In the genomic region with DNA sequence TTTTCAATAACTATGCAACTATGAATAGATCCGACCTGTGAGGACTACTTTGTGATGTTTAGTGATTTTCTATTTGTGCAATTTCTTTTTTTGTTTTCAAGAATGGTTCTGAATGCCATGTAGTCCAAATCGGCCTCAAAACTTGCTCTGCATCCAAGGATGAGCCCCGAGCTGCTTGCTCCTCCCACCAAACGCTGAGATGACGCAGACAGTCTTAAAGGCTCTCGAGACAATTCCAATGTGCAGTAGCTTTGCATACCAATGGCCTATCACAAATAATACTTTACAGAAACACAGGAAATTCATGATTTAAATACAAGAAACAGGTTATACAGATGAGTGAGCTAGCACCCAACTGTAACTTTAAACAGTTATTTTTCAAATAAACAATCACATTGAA, we compare ENCODE assay signal across 8 mouse cellular contexts. TPM values are rescaled to one million over a fixed set of nuclear protein-coding genes. Genes with fewer than 3 reads are reported as not detected.
DNase-seq lines count a peak whose midpoint lies in the region; ATAC-seq and TF ChIP-seq lines count a peak whose summit lies in the region.

No protein-coding gene starts in this region.

- DNase-seq in 3T3-L1 (ENCODE audit: low read depth, low spot score): peak; percentile 51
- peak; percentile 58 for DNase-seq in A20 (ENCODE audit: low read depth, low spot score)
- DNase-seq in limb, embryonic 14.5 days (ENCODE audit: low spot score): no peak
- peak; percentile 4 for DNase-seq in telencephalon, adult 2 months (ENCODE audit: low read depth, low spot score)
- DNase-seq in right cerebral cortex, adult 2 months (ENCODE audit: low spot score in 2 of 2): no peak
- no peak for DNase-seq in kidney, adult 9 months
- DNase-seq in layer of hippocampus, postnatal 10 days (ENCODE audit: low spot score in 2 of 2): no peak

- H3K4me3 ChIP-seq in limb, embryonic 14.5 days (replicated peaks; ENCODE audit: low read length): peak overlapping the region; percentile 90

- H3K36me3 ChIP-seq in limb, embryonic 14.5 days (ENCODE audit: control insufficient read depth, insufficient read depth, low read length): peaks cover 47% of the 10 kb centered on the region

- H3K9me3 ChIP-seq in limb, embryonic 14.5 days (ENCODE audit: control insufficient read depth, low read length): no peaks in the 10 kb centered on the region

- no peak overlapping the region for H3K27ac ChIP-seq in limb, embryonic 14.5 days (replicated peaks; ENCODE audit: low read depth, low read length)

- peak overlapping the region; percentile 74 for H3K4me2 ChIP-seq in limb, embryonic 14.5 days (replicated peaks; ENCODE audit: low read depth, low read length, severe bottlenecking)

- H3K4me1 ChIP-seq in limb, embryonic 14.5 days (ENCODE audit: control insufficient read depth, insufficient read depth, low read length): peaks cover 12% of the 10 kb centered on the region

- 73% methylated on average over 6 of the region's 6 CpGs for WGBS in limb, embryonic 14.5 days

- peak overlapping the region; percentile 83; the same call in 1 of the 2 replicates for H3K9ac ChIP-seq in limb, embryonic 14.5 days (ENCODE audit: low read depth, low read length, severe bottlenecking)

- no peaks in the 10 kb centered on the region for H3K27me3 ChIP-seq in limb, embryonic 14.5 days (ENCODE audit: control insufficient read depth, insufficient read depth, low read length)

- no peak for TF ChIP-seq POLR2A in limb, embryonic 14.5 days (IDR thresholded peaks at IDR 0.05; ENCODE audit: borderline replicate concordance, extremely low read depth, insufficient read depth, insufficient read length)

- peak; percentile 54; the same call in 1 of the 2 replicates for ATAC-seq in erythroblast, adult 5-6 weeks (replicated peaks; ENCODE audit: low FRiP score, poor library complexity, severe bottlenecking)
- ATAC-seq in limb, embryonic 14.5 days (ENCODE audit: low FRiP score, low read depth): no peak

RNA-seq across cellular contexts. Expression of a gene that starts 1.3 kb away (rescaled TPM):
- total RNA-seq in erythroblast, adult 5-6 weeks (2015; ENCODE audit: low replicate concordance): 4.6 and 4.8 TPM in 2 replicates
- 14.9 and 17.8 TPM in 2 replicates for total RNA-seq in erythroblast, adult 5-6 weeks (2017; ENCODE audit: low replicate concordance)
- polyA plus RNA-seq in limb, embryonic 14.5 days (2012; rRNA removed): 15.0 and 15.7 TPM in 2 replicates
- polyA plus RNA-seq in limb, embryonic 14.5 days (2014; fragmentation: Nextera tagmentation; extraction: Ambion mirVana): 9.2 and 11.7 TPM in 2 replicates
- 1 to 10 TPM; 6.8 to 7.5 TPM for total RNA-seq in layer of hippocampus, postnatal 10 days (2021)

RNA-seq across cellular contexts. Expression of a gene that starts 1.4 kb away (rescaled TPM):
- 9.0 and 15.3 TPM in 2 replicates for total RNA-seq in erythroblast, adult 5-6 weeks (2015; ENCODE audit: low replicate concordance)
- 11.7 and 14.9 TPM in 2 replicates for total RNA-seq in erythroblast, adult 5-6 weeks (2017; ENCODE audit: low replicate concordance)
- polyA plus RNA-seq in limb, embryonic 14.5 days (2012; rRNA removed): 49.7 and 52.8 TPM in 2 replicates
- polyA plus RNA-seq in limb, embryonic 14.5 days (2014; fragmentation: Nextera tagmentation; extraction: Ambion mirVana): 45.0 and 48.8 TPM in 2 replicates
- 10 to 100 TPM; 43.0 to 43.9 TPM for total RNA-seq in layer of hippocampus, postnatal 10 days (2021)

RNA-seq across cellular contexts. Expression of a gene that starts 40.3 kb away (rescaled TPM):
- total RNA-seq in erythroblast, adult 5-6 weeks (2015; ENCODE audit: low replicate concordance): 296 and 371 TPM in 2 replicates
- total RNA-seq in erythroblast, adult 5-6 weeks (2017; ENCODE audit: low replicate concordance): 714 and 945 TPM in 2 replicates
- polyA plus RNA-seq in limb, embryonic 14.5 days (2012; rRNA removed): 166 and 177 TPM in 2 replicates
- 29.8 and 38.3 TPM in 2 replicates for polyA plus RNA-seq in limb, embryonic 14.5 days (2014; fragmentation: Nextera tagmentation; extraction: Ambion mirVana)
- 100 to 1,000 TPM in 1 of 2 experiments, 10 to 100 TPM in 1; 86.9 to 100 TPM for total RNA-seq in layer of hippocampus, postnatal 10 days (2021)

RNA-seq across cellular contexts. Expression of a gene that starts 46.7 kb away (rescaled TPM):
- 14.8 and 18.8 TPM in 2 replicates for total RNA-seq in erythroblast, adult 5-6 weeks (2015; ENCODE audit: low replicate concordance)
- 9.6 and 15.1 TPM in 2 replicates for total RNA-seq in erythroblast, adult 5-6 weeks (2017; ENCODE audit: low replicate concordance)
- 112 and 120 TPM in 2 replicates for polyA plus RNA-seq in limb, embryonic 14.5 days (2012; rRNA removed)
- polyA plus RNA-seq in limb, embryonic 14.5 days (2014; fragmentation: Nextera tagmentation; extraction: Ambion mirVana): 87.5 and 98.4 TPM in 2 replicates
- total RNA-seq in layer of hippocampus, postnatal 10 days (2021): 10 to 100 TPM; 37.2 to 40.1 TPM

RNA-seq across cellular contexts. Expression of a gene that starts 46.7 kb away (rescaled TPM):
- 15.4 and 42.8 TPM in 2 replicates for total RNA-seq in erythroblast, adult 5-6 weeks (2015; ENCODE audit: low replicate concordance)
- 22.7 and 29.7 TPM in 2 replicates for total RNA-seq in erythroblast, adult 5-6 weeks (2017; ENCODE audit: low replicate concordance)
- 92.5 and 136 TPM in 2 replicates for polyA plus RNA-seq in limb, embryonic 14.5 days (2012; rRNA removed)
- polyA plus RNA-seq in limb, embryonic 14.5 days (2014; fragmentation: Nextera tagmentation; extraction: Ambion mirVana): 134 and 142 TPM in 2 replicates
- 10 to 100 TPM; 68.7 to 70.3 TPM for total RNA-seq in layer of hippocampus, postnatal 10 days (2021)

Comparison
In these comparisons a context has a peak if more than half of its experiments do, and no peak if none do; other contexts are left out.
1. DNase-seq: peak in 3T3-L1 (single experiment), A20 (single experiment) and telencephalon, adult 2 months (single experiment); none in limb, embryonic 14.5 days (single experiment), right cerebral cortex, adult 2 months (0 of 2), kidney, adult 9 months (single experiment) and layer of hippocampus, postnatal 10 days (0 of 2).